Mouse (Mus musculus) kidney, embryonic 15.5 days (tissue): ENCODE measurements around the gene Smpdl3a. TPM values are rescaled to one million over a fixed set of nuclear protein-coding genes. Genes with fewer than 3 reads are reported as not detected.

Experiments
- ATAC-seq: fragments of 200-750 bp; cut with Nextera tagmentation; replicated peaks from 2 replicates; pipeline ENCODE4 v1.8.0; 2017; ENCODE audit warnings: moderate TSS enrichment; ENCODE audit not compliant: low FRiP score
- H3K27ac ChIP-seq: fragments of 300-500 bp; sonication (generic); 2 replicates; pipeline ENCODE4 v1.5.1; 2015; ENCODE audit warnings: mild to moderate bottlenecking, inconsistent platforms
- H3K27me3 ChIP-seq: fragments of 300-500 bp; sonication (generic); 2 replicates; pipeline ENCODE4 v1.6.1; 2015; ENCODE audit warnings: inconsistent platforms
- H3K36me3 ChIP-seq: fragments of 300-500 bp; sonication (generic); 2 replicates; pipeline ENCODE4 v1.6.1; 2015; ENCODE audit warnings: inconsistent platforms
- H3K4me1 ChIP-seq: fragments of 300-500 bp; sonication (generic); 2 replicates; pipeline ENCODE4 v1.6.1; 2015; ENCODE audit warnings: inconsistent platforms
- H3K4me2 ChIP-seq: fragments of 300-500 bp; sonication (generic); 2 replicates; pipeline ENCODE4 v1.6.1; 2015; ENCODE audit warnings: moderate library complexity, mild to moderate bottlenecking, inconsistent platforms
- H3K4me3 ChIP-seq: fragments of 300-500 bp; sonication (generic); replicated peaks from 2 replicates; pipeline ENCODE4 v1.5.1; 2015; ENCODE audit warnings: mild to moderate bottlenecking, inconsistent platforms
- H3K9ac ChIP-seq: fragments of 300-500 bp; sonication (generic); 2 replicates; pipeline ENCODE4 v1.6.1; 2015; ENCODE audit warnings: mild to moderate bottlenecking, inconsistent platforms
- H3K9me3 ChIP-seq: fragments of 300-500 bp; sonication (generic); replicated peaks from 2 replicates; pipeline ENCODE4 v1.6.1; 2016; ENCODE audit warnings: inconsistent platforms
- WGBS: fragments of 180-500 bp; shearing (Covaris S2); methylation state at CpG from one replicate; pipeline ENCODE4 v1.1.7; 2015; ENCODE audit warnings: mixed read lengths; 5-methylcytosine and 5-hydroxymethylcytosine counted together
- polyA plus RNA-seq: library from polyadenylated mRNA; unstranded; fragments of >200 nt; fragmentation: Nextera tagmentation; extraction: Ambion mirVana; gene quantifications from 2 replicates; pipeline ENCODE4 v1.2.1, GENCODE M21; 2015

Smpdl3a gene
- polyA plus RNA-seq, 1 experiment from 2014 or later = 24.3 TPM

GRCm38 (mm10) chr10:57792957-57793356 lies 1.2 kb upstream of the Smpdl3a start:
- Histone ChIP-seq H3K4me3 (no peak overlapping the region), H3K27me3 (no peaks in the 10 kb centered on the region), H3K36me3 (no peaks in the 10 kb centered on the region), H3K4me1 (peaks cover 22% of the 10 kb centered on the region), H3K27ac (no peak overlapping the region), H3K9ac (no peak overlapping the region), H3K9me3 (no peaks in the 10 kb centered on the region), H3K4me2 (no peak overlapping the region)
- ATAC-seq = no peak
- WGBS = 96% methylated on average over 1 of the region's 1 CpGs

GRCm38 (mm10) chr10:57794491-57795461 lies 641 bp downstream of the Smpdl3a start:
- H3K4me1 ChIP-seq = peaks cover 22% of the 10 kb centered on the region
- H3K4me3 ChIP-seq = peak overlapping the region; percentile 55
- under 1% methylated on average over 44 of the region's 44 CpGs for WGBS
- no peaks in the 10 kb centered on the region for H3K9me3 ChIP-seq
- H3K9ac ChIP-seq = peak overlapping the region; percentile 56
- H3K27me3 ChIP-seq = no peaks in the 10 kb centered on the region
- H3K4me2 ChIP-seq = peak overlapping the region; percentile 93
- ATAC-seq = peak; percentile 90
- H3K27ac ChIP-seq = peak overlapping the region; percentile 72
- no peaks in the 10 kb centered on the region for H3K36me3 ChIP-seq

- H3K27ac ChIP-seq = peak overlapping the region; percentile 72
- ATAC-seq = no peak
- 16% methylated on average over 4 of the region's 4 CpGs for WGBS
- peak overlapping the region; percentile 55 for H3K4me3 ChIP-seq
- no peaks in the 10 kb centered on the region for H3K27me3 ChIP-seq
- H3K4me1 ChIP-seq = peaks cover 22% of the 10 kb centered on the region
- H3K9me3 ChIP-seq = no peaks in the 10 kb centered on the region
- H3K36me3 ChIP-seq = no peaks in the 10 kb centered on the region
- peak overlapping the region; percentile 56; the same call in 1 of the 2 replicates for H3K9ac ChIP-seq
- H3K4me2 ChIP-seq = peak overlapping the region; percentile 93
Observed at GRCm38 (mm10) chr10:57795542-57795941, 1.4 kb downstream of the Smpdl3a start.

- Histone ChIP-seq H3K9me3 (no peaks in the 10 kb centered on the region), H3K9ac (no peak overlapping the region), H3K4me2 (peak overlapping the region; percentile 93), H3K27ac (peak overlapping the region; percentile 72; the same call in 1 of the 2 replicates), H3K4me3 (peak overlapping the region; percentile 55; the same call in 1 of the 2 replicates), H3K27me3 (no peaks in the 10 kb centered on the region), H3K4me1 (peaks cover 22% of the 10 kb centered on the region), H3K36me3 (no peaks in the 10 kb centered on the region)
- WGBS = 14% methylated on average over 4 of the region's 4 CpGs
- ATAC-seq = peak; percentile 54
Observed at GRCm38 (mm10) chr10:57796057-57796456, 1.9 kb downstream of the Smpdl3a start.

- 95% methylated on average over 1 of the region's 1 CpGs for WGBS
- Histone ChIP-seq H3K9ac (no peak overlapping the region), H3K27me3 (no peaks in the 10 kb centered on the region), H3K4me2 (no peak overlapping the region), H3K36me3 (no peaks in the 10 kb centered on the region), H3K9me3 (no peaks in the 10 kb centered on the region), H3K27ac (no peak overlapping the region), H3K4me3 (no peak overlapping the region), H3K4me1 (peaks cover 17% of the 10 kb centered on the region)
- ATAC-seq = no peak
Observed at GRCm38 (mm10) chr10:57799486-57799885, 5.4 kb downstream of the Smpdl3a start.

GRCm38 (mm10) chr10:57807754-57808153 lies 13.6 kb downstream of the Smpdl3a start:
- no peak overlapping the region for H3K4me2 ChIP-seq
- H3K36me3 ChIP-seq = 0 out of 2 replicates have a peak, but pooled peaks cover 3% of the 10 kb centered on the region
- H3K4me3 ChIP-seq = no peak overlapping the region
- peak; percentile 66; the same call in 1 of the 2 replicates for ATAC-seq
- H3K9ac ChIP-seq = no peak overlapping the region
- no peaks in the 10 kb centered on the region for H3K9me3 ChIP-seq
- H3K4me1 ChIP-seq = no peaks in the 10 kb centered on the region
- 86% methylated on average over 6 of the region's 6 CpGs for WGBS
- H3K27me3 ChIP-seq = no peaks in the 10 kb centered on the region
- H3K27ac ChIP-seq = no peak overlapping the region

GRCm38 (mm10) chr10:57812161-57812856 lies 18.2 kb downstream of the Smpdl3a start:
- Histone ChIP-seq H3K36me3 (0 out of 2 replicates have a peak, but pooled peaks cover 3% of the 10 kb centered on the region), H3K4me2 (no peak overlapping the region), H3K4me1 (no peaks in the 10 kb centered on the region), H3K9ac (no peak overlapping the region), H3K4me3 (no peak overlapping the region), H3K9me3 (no peaks in the 10 kb centered on the region), H3K27ac (no peak overlapping the region), H3K27me3 (no peaks in the 10 kb centered on the region)
- ATAC-seq = no peak
- 67% methylated on average over 5 of the region's 5 CpGs for WGBS

- Histone ChIP-seq H3K4me1 (no peaks in the 10 kb centered on the region), H3K9ac (no peak overlapping the region), H3K27me3 (no peaks in the 10 kb centered on the region), H3K9me3 (no peaks in the 10 kb centered on the region), H3K4me2 (no peak overlapping the region), H3K27ac (no peak overlapping the region), H3K4me3 (no peak overlapping the region), H3K36me3 (0 out of 2 replicates have a peak, but pooled peaks cover 3% of the 10 kb centered on the region)
- 81% methylated on average over 2 of the region's 2 CpGs for whole genome bisulfite sequencing
- no peak for ATAC-seq
Observed at GRCm38 (mm10) chr10:57814295-57814694, 20.2 kb downstream of the Smpdl3a start.

GRCm38 (mm10) chr10:57815869-57816268 lies 21.7 kb downstream of the Smpdl3a start:
- H3K27ac ChIP-seq = no peak overlapping the region
- WGBS = 80% methylated on average over 6 of the region's 6 CpGs
- H3K4me3 ChIP-seq = no peak overlapping the region
- H3K4me2 ChIP-seq = no peak overlapping the region
- no peaks in the 10 kb centered on the region for H3K4me1 ChIP-seq
- no peaks in the 10 kb centered on the region for H3K27me3 ChIP-seq
- no peaks in the 10 kb centered on the region for H3K36me3 ChIP-seq
- ATAC-seq = no peak
- H3K9ac ChIP-seq = no peak overlapping the region
- H3K9me3 ChIP-seq = no peaks in the 10 kb centered on the region

- Histone ChIP-seq H3K9ac (no peak overlapping the region), H3K4me1 (no peaks in the 10 kb centered on the region), H3K36me3 (no peaks in the 10 kb centered on the region), H3K4me2 (no peak overlapping the region), H3K27ac (no peak overlapping the region), H3K9me3 (no peaks in the 10 kb centered on the region), H3K4me3 (no peak overlapping the region), H3K27me3 (no peaks in the 10 kb centered on the region)
- 90% methylated on average over 2 of the region's 2 CpGs for WGBS
- ATAC-seq = no peak
Observed at GRCm38 (mm10) chr10:57819209-57819608, 25.1 kb downstream of the Smpdl3a start.

- no peaks in the 10 kb centered on the region for H3K4me1 ChIP-seq
- no peaks in the 10 kb centered on the region for H3K36me3 ChIP-seq
- no peak overlapping the region for H3K9ac ChIP-seq
- no peak overlapping the region for H3K4me3 ChIP-seq
- WGBS = 38% methylated on average over 3 of the region's 3 CpGs
- no peaks in the 10 kb centered on the region for H3K9me3 ChIP-seq
- ATAC-seq = no peak
- H3K27me3 ChIP-seq = no peaks in the 10 kb centered on the region
- no peak overlapping the region for H3K27ac ChIP-seq
- H3K4me2 ChIP-seq = no peak overlapping the region
Observed at GRCm38 (mm10) chr10:57822473-57822872, 28.3 kb downstream of the Smpdl3a start.

GRCm38 (mm10) chr10:57828649-57829048 lies 34.5 kb downstream of the Smpdl3a start:
- H3K4me1 ChIP-seq = no peaks in the 10 kb centered on the region
- no peak overlapping the region for H3K9ac ChIP-seq
- no peaks in the 10 kb centered on the region for H3K27me3 ChIP-seq
- ATAC-seq = no peak
- 71% methylated on average over 5 of the region's 5 CpGs for WGBS
- no peak overlapping the region for H3K27ac ChIP-seq
- H3K9me3 ChIP-seq = no peaks in the 10 kb centered on the region
- no peaks in the 10 kb centered on the region for H3K36me3 ChIP-seq
- no peak overlapping the region for H3K4me3 ChIP-seq
- H3K4me2 ChIP-seq = no peak overlapping the region
